Mouse (Mus musculus) kidney, adult 2 months (tissue): ENCODE measurements at regions not wholly inside any gene's neighbourhood (a gene's known extent, or its start where the extent isn't known, plus 50 kb on each side); places are given as distances from the start of the nearest gene placed in this dataset.

Source experiments
- DNase-seq: peaks from one replicate; pipeline ENCODE4 v3.0.0; 2021
- H3K27ac ChIP-seq: fragments of 200-500 bp; 2 replicates; pipeline ENCODE4 v1.5.1; 2012; ENCODE audit warnings: low read depth, low read length, control low read depth, inconsistent platforms; ENCODE audit not compliant: insufficient read depth
- H3K27me3 ChIP-seq: fragments of 200-500 bp; replicated peaks from 2 replicates; pipeline ENCODE4 v1.6.1; 2012; ENCODE audit warnings: mild to moderate bottlenecking, moderate library complexity, low read length, inconsistent platforms; ENCODE audit not compliant: control insufficient read depth, insufficient read depth
- H3K36me3 ChIP-seq: fragments of 200-500 bp; 2 replicates; pipeline ENCODE4 v1.6.1; 2012; ENCODE audit warnings: mild to moderate bottlenecking, moderate library complexity, low read length, inconsistent platforms; ENCODE audit not compliant: control insufficient read depth, insufficient read depth
- H3K4me1 ChIP-seq: fragments of 200-500 bp; 2 replicates; pipeline ENCODE4 v1.6.1; 2011; ENCODE audit warnings: low read length; ENCODE audit not compliant: control insufficient read depth, insufficient read depth
- H3K4me3 ChIP-seq: fragments of 200-500 bp; 2 replicates; pipeline ENCODE4 v1.5.1; 2011; ENCODE audit warnings: mild to moderate bottlenecking, low read depth, low read length, control low read depth; ENCODE audit not compliant: insufficient read depth
- CTCF ChIP-seq: fragments of 200-500 bp; conservative IDR thresholded peaks from 2 replicates; pipeline ENCODE4 v1.5.1; 2011; ENCODE audit warnings: low read depth, mild to moderate bottlenecking, control low read depth, low read length, moderate library complexity, mixed read lengths; ENCODE audit not compliant: insufficient read depth, insufficient read length
- POLR2A ChIP-seq: fragments of 200-500 bp; IDR thresholded peaks from one replicate; pipeline ENCODE4 v1.6.1; 2011; ENCODE audit warnings: low read depth, low read length, control low read depth
- WGBS: fragments of 180-500 bp; shearing (Covaris S2); methylation state at CpG from one replicate; pipeline ENCODE4 v1.1.7; 2018; 5-methylcytosine and 5-hydroxymethylcytosine counted together

DNA sequence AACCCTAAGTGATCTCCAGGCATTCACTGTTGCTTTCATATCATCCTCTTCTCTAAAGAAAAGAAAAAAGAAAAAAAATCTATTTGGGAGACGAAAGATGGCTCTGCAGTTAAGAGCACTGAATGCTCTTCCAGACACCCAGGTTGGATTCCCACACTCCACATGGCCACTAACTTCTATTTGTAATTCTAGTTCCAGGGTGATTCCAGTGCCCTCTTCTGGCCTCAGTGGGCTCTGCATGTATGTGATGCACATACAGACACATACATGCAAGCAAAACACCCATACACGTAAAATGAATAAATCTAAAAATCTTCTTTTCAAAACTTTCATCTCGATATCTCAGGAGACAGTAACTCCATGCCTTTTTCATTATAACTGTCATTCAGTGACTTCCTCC is 502.8 kb downstream of the Rwdd3 start:
- Histone ChIP-seq H3K27ac (no peak overlapping the region), H3K36me3 (no peaks in the 10 kb centered on the region), H3K4me1 (no peaks in the 10 kb centered on the region), H3K27me3 (no peaks in the 10 kb centered on the region), H3K4me3 (no peak overlapping the region)
- no peak for TF ChIP-seq CTCF
- no peak for DNase-seq
- WGBS, result 94% methylated on average over 3 of the region's 3 CpGs

DNA sequence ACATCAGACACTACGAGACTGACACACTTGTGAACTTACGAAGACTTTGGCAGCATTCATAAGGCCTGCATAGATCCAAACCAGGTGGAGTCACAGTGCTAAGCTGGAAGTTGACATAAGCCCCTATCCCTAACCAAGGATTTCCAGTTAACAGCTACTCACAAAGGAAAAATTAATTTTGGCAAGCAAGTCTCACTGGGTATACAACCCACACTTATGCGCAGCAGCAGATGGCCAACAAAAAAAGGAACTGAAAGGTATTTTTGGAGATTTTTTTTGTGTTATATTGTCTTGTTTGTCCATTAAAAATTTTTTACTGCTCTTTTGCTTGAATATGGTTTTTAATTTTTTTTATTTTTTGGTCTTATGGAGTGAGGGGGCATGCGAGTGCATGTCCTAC is 509.0 kb downstream of the Rwdd3 start:
- TF ChIP-seq POLR2A (no peak), CTCF (no peak)
- no peak for DNase-seq
- Histone ChIP-seq H3K36me3 (no peaks in the 10 kb centered on the region), H3K4me1 (no peaks in the 10 kb centered on the region), H3K27me3 (no peaks in the 10 kb centered on the region), H3K27ac (no peak overlapping the region), H3K4me3 (no peak overlapping the region)
- WGBS, result 94% methylated on average over 4 of the region's 4 CpGs

DNA sequence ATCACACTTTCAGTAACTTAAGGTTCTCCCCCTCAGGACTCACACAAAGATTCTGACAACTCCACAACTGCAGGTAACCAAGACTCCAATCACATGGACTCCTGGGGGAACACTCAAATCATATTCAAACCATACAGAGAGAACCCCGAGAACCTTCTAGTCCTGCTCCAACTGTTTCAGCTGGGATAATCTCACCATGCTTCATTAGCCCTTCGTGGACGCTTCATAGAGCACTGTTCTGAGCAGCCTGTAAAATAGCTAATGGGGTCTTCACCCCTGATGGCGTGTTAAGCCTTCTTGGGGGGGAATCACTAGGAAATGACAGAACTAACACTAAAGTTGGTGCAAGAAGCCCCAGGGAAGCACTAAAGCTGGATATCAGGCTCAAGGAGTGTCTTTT is 510.7 kb downstream of the Rwdd3 start:
- TF ChIP-seq CTCF (no peak), POLR2A (no peak)
- no peak overlapping the region for H3K4me3 ChIP-seq
- DNase-seq, result no peak
- no peaks in the 10 kb centered on the region for H3K36me3 ChIP-seq
- no peaks in the 10 kb centered on the region for H3K27me3 ChIP-seq
- H3K27ac ChIP-seq, result no peak overlapping the region
- WGBS, result 70% methylated on average over 4 of the region's 4 CpGs
- H3K4me1 ChIP-seq, result no peaks in the 10 kb centered on the region

DNA sequence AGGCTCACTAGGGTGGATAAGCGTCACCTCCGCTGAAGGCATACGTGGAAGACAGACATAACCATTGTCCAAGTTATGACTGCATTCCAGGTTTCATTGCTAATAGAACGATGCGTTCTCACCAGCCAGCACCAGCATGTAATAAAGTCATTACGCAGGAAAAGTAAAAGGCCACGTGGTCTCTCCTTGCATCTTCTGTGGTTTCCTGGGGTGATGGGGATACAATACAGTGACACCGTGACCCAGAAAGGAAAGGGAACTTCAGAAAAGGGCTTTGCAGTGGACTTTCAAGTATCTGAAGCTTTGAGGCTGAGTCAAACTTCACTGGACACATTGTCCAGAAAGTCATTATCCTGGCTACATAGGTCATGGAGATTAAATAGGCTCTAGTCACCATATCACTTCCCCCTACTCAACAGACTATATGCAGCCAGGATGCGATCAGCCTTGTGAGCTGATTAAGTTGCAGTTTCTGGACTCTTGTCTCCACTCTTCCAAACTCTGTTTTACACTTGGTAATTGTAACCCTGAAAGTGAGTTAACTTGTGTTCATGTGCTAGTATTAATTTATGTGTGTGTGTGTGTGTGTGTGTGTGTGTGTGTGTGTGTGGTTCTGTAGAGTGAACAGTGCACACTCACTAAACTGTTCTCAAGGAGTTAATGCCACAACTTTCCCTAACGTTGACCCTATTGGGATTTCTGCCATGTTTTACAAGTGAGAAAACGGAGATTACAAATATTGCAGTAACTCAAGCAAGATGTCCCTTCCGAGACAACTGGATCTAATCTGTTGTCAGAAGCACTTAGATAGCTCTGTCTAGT is 522.2 kb downstream of the Rwdd3 start:
- no peaks in the 10 kb centered on the region for H3K36me3 ChIP-seq
- 80% methylated on average over 12 of the region's 12 CpGs for WGBS
- TF ChIP-seq CTCF (no peak), POLR2A (no peak)
- H3K27ac ChIP-seq, result no peak overlapping the region
- DNase-seq, result no peak
- no peaks in the 10 kb centered on the region for H3K4me1 ChIP-seq
- H3K4me3 ChIP-seq, result no peak overlapping the region
- no peaks in the 10 kb centered on the region for H3K27me3 ChIP-seq

DNA sequence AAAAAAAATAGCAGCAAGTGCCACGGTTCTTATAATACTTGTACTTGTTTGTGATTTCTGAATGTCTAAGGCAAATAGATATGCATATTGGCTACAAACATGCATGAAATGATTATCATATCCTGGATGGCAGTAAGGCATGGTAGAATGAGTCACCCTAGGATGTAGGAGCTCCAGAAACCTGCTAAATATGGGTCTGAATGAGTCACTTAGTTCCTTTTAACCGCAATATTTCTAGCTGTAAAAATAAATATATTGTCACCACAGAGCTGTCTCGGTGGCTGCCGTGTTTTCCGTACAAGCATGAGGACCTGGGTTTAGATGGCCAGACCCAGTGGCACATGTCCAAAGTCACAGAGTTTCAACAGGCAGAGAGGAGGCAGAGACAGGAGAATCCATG is 523.1 kb downstream of the Rwdd3 start:
- TF ChIP-seq CTCF (no peak), POLR2A (no peak)
- no peak for DNase-seq
- Histone ChIP-seq H3K27ac (no peak overlapping the region), H3K4me1 (no peaks in the 10 kb centered on the region), H3K4me3 (no peak overlapping the region), H3K27me3 (no peaks in the 10 kb centered on the region), H3K36me3 (no peaks in the 10 kb centered on the region)
- WGBS, result 86% methylated on average over 5 of the region's 5 CpGs

DNA sequence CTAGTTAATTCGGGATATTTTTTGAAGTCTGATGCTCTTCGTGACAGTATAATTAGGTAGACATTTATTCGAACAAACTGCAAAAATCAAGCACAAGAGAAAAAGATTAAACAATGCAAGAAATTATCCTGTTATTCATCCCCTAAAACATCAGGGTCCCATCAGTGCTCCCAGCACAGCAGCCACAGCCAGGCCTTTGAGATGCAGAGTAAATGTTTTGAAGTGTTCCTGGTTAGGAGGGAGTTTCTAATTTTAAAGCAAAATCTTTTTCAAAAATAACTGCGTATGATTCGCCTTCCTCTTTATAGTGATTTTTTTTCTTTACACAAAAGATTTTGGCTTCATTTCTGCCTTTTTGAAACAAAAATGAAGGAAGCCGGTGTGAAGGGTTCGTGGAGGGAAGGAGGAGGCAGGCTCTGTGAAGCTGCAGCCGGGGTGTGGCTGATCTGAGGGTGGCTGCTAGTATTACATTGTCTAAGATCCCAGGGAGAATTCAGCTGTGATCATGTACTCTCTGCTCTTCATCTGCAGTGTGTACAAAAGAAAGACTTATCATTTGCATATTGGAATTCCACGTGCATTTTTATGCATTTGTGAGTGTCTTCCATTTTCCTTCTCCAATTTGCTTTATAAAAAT is 534.7 kb downstream of the Rwdd3 start:
- H3K4me1 ChIP-seq, result no peaks in the 10 kb centered on the region
- no peak for DNase-seq
- TF ChIP-seq POLR2A (no peak), CTCF (no peak)
- no peaks in the 10 kb centered on the region for H3K27me3 ChIP-seq
- no peak overlapping the region for H3K4me3 ChIP-seq
- H3K36me3 ChIP-seq, result no peaks in the 10 kb centered on the region
- WGBS, result 58% methylated on average over 9 of the region's 9 CpGs
- H3K27ac ChIP-seq, result no peak overlapping the region

DNA sequence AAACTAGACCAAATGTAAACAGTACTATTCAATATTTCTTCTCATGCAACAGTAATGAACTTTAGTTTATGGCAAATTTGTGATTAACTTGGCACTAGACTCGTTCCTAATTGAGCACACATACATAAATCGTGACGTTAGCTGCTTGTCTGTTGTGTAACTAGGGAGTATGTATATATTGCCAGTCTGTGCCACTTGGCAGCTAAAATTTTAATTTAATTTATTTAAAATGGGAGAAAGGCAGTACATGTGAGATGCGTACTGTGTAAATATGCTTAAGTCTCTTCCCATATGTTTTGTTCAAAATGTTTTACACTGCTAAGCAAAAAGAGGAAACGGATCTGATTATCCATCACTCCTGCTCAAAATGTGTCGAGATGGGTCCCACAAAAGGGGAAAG is 553.1 kb downstream of the Rwdd3 start:
- H3K27ac ChIP-seq, result no peak overlapping the region
- no peaks in the 10 kb centered on the region for H3K27me3 ChIP-seq
- 68% methylated on average over 6 of the region's 6 CpGs for WGBS
- DNase-seq, result no peak
- no peak overlapping the region for H3K4me3 ChIP-seq
- no peaks in the 10 kb centered on the region for H3K36me3 ChIP-seq
- H3K4me1 ChIP-seq, result no peaks in the 10 kb centered on the region
- TF ChIP-seq CTCF (no peak), POLR2A (no peak)
